Mouse (Mus musculus) C2C12 (cell line): Measurements from ENCODE around the gene Uba5.

Experiments
- CEBPB ChIP-seq: IDR thresholded peaks from one replicate; pipeline ENCODE4 v1.6.1; 2011; ENCODE audit warnings: low read depth, mild to moderate bottlenecking, control low read depth, moderate library complexity
- CTCF ChIP-seq: IDR thresholded peaks from one replicate; pipeline ENCODE4 v1.5.1; 2011; ENCODE audit not compliant: control insufficient read depth, insufficient read depth, insufficient read length
- USF1 ChIP-seq: IDR thresholded peaks from one replicate; pipeline ENCODE4 v1.6.1; 2011; ENCODE audit warnings: low read depth, mild to moderate bottlenecking, control low read depth, moderate library complexity

- no peak for TF ChIP-seq CTCF
- no peak for TF ChIP-seq CEBPB
- no peak for TF ChIP-seq USF1
Observed at GRCm38 (mm10) chr9:104051028-104051427, 11.9 kb downstream of the Uba5 start.
